Mouse (Mus musculus) heart, embryonic 16.5 days (tissue): ENCODE measurements around the gene Cx3cl1. TPM values are rescaled to one million over a fixed set of nuclear protein-coding genes. Genes with fewer than 3 reads are reported as not detected.
A peak's percentile ranks its signal among the peaks of the same experiment; 100 is the strongest.

Experiments
- ATAC-seq: fragments of 200-750 bp; cut with Nextera tagmentation; replicated peaks from 2 replicates; pipeline ENCODE4 v1.8.0; 2017; ENCODE audit warnings: moderate number of reproducible peaks; ENCODE audit not compliant: insufficient read depth, low FRiP score; ENCODE audit errors: extremely low read depth
- H3K27ac ChIP-seq: fragments of 300-500 bp; sonication (generic); 2 replicates; pipeline ENCODE4 v1.5.1; 2014; ENCODE audit warnings: mild to moderate bottlenecking, low read length, control low read depth, moderate library complexity
- H3K27me3 ChIP-seq: fragments of 300-500 bp; sonication (generic); 2 replicates; pipeline ENCODE4 v1.6.1; 2014; ENCODE audit warnings: low read length, mixed read lengths; ENCODE audit not compliant: control insufficient read depth, insufficient read depth
- H3K36me3 ChIP-seq: fragments of 300-500 bp; sonication (generic); 2 replicates; pipeline ENCODE4 v1.6.1; 2014; ENCODE audit not compliant: control insufficient read depth, insufficient read depth
- H3K4me1 ChIP-seq: fragments of 300-500 bp; sonication (generic); 2 replicates; pipeline ENCODE4 v1.6.1; 2014; ENCODE audit warnings: low read length, mixed read lengths; ENCODE audit not compliant: control insufficient read depth, insufficient read depth
- H3K4me2 ChIP-seq: fragments of 300-500 bp; sonication (generic); 2 replicates; pipeline ENCODE4 v1.6.1; 2014; ENCODE audit warnings: low read depth, mild to moderate bottlenecking, control low read depth, low read length
- H3K4me3 ChIP-seq: fragments of 300-500 bp; sonication (generic); 2 replicates; pipeline ENCODE4 v1.5.1; 2014; ENCODE audit warnings: mild to moderate bottlenecking, control low read depth, low read length
- H3K9ac ChIP-seq: fragments of 300-500 bp; sonication (generic); 2 replicates; pipeline ENCODE4 v1.6.1; 2014; ENCODE audit warnings: low read length, control low read depth
- H3K9me3 ChIP-seq: fragments of 300-500 bp; sonication (generic); replicated peaks from 2 replicates; pipeline ENCODE4 v1.6.1; 2016; ENCODE audit warnings: low read length; ENCODE audit not compliant: control insufficient read depth
- WGBS: fragments of 180-500 bp; shearing (Covaris S2); extraction: QIAGEN DNeasy Blood & Tissue Kit; methylation state at CpG from one replicate; pipeline ENCODE4 v1.1.7; 2014; 5-methylcytosine and 5-hydroxymethylcytosine counted together
- polyA plus RNA-seq: library from polyadenylated mRNA; unstranded; fragments of >200 nt; fragmentation: Nextera tagmentation; extraction: Ambion mirVana; gene quantifications from 2 replicates; pipeline ENCODE4 v1.2.1, GENCODE M21; 2015

The Cx3cl1 gene
- polyA plus RNA-seq, 1 experiment from 2014 or later: 8.2 TPM

GRCm38 (mm10) chr8:94778895-94779533 lies 7.2 kb downstream of the Cx3cl1 start:
- H3K27ac ChIP-seq: peak overlapping the region; percentile 3; the same call in 1 of the 2 replicates

DNA sequence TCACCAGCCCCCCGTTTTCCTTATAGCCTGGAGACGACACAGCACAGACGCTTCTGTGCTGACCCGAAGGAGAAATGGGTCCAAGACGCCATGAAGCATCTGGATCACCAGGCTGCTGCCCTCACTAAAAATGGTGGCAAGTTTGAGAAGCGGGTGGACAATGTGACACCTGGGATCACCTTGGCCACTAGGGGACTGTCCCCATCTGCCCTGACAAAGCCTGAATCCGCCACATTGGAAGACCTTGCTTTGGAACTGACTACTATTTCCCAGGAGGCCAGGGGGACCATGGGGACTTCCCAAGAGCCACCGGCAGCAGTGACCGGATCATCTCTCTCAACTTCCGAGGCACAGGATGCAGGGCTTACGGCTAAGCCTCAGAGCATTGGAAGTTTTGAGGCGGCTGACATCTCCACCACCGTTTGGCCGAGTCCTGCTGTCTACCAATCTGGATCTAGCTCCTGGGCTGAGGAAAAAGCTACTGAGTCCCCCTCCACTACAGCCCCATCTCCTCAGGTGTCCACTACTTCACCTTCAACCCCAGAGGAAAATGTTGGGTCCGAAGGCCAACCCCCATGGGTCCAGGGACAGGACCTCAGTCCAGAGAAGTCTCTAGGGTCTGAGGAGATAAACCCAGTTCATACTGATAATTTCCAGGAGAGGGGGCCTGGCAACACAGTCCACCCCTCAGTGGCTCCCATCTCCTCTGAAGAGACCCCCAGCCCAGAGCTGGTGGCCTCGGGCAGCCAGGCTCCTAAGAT lies 7.9 kb downstream of the Cx3cl1 start:
- Histone ChIP-seq H3K4me3 (no peak overlapping the region), H3K4me1 (peaks cover 27% of the 10 kb centered on the region), H3K9ac (no peak overlapping the region), H3K4me2 (no peak overlapping the region), H3K27ac (no peak overlapping the region), H3K36me3 (no peaks in the 10 kb centered on the region), H3K27me3 (no peaks in the 10 kb centered on the region), H3K9me3 (no peaks in the 10 kb centered on the region)
- 93% methylated on average over 16 of the region's 16 CpGs for WGBS
- no peak for ATAC-seq

More at GRCm38 (mm10) chr8:94778895-94779533, 7.2 kb downstream of the Cx3cl1 start:
- ATAC-seq: no peak
- Histone ChIP-seq H3K4me2 (no peak overlapping the region), H3K36me3 (no peaks in the 10 kb centered on the region), H3K4me1 (peaks cover 21% of the 10 kb centered on the region), H3K4me3 (no peak overlapping the region), H3K27me3 (no peaks in the 10 kb centered on the region), H3K9ac (no peak overlapping the region), H3K9me3 (no peaks in the 10 kb centered on the region)
- WGBS: 60% methylated on average over 10 of the region's 10 CpGs

- H3K27me3 ChIP-seq: no peaks in the 10 kb centered on the region
- no peaks in the 10 kb centered on the region for H3K9me3 ChIP-seq
- no peaks in the 10 kb centered on the region for H3K36me3 ChIP-seq
- H3K4me1 ChIP-seq: peaks cover 27% of the 10 kb centered on the region
- 71% methylated on average over 21 of the region's 21 CpGs for WGBS
- H3K9ac ChIP-seq: no peak overlapping the region
- no peak overlapping the region for H3K4me3 ChIP-seq
- no peak overlapping the region for H3K4me2 ChIP-seq
- H3K27ac ChIP-seq: no peak overlapping the region
- no peak for ATAC-seq
Measured at GRCm38 (mm10) chr8:94780491-94781154, 8.8 kb downstream of the Cx3cl1 start.

- Histone ChIP-seq H3K4me2 (0 out of 2 replicates have a peak overlapping the region, but pooled peaks have one; percentile 21), H3K4me1 (peaks cover 27% of the 10 kb centered on the region)
Measured at GRCm38 (mm10) chr8:94781155-94781837, 9.5 kb downstream of the Cx3cl1 start.

DNA sequence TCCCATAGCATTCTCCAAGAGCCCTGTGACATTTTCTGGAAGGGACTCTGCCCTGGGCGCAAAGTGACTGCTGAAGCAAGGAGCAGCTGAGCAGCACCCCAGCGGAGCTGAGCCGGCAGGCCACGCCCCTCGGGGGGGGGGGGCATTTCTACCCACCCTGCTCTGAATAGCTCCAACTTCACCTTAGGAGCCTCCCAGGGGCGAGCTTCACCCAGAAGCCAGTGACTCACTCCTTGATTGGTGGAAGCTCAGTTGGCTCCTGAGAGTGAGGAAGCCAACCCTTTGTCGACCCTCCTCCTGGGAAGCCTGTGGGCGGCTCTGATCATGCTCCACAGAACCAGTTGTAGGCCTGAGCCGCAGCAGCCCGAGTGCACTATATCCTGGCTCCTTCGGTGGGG lies 10.0 kb downstream of the Cx3cl1 start:
- no peaks in the 10 kb centered on the region for H3K36me3 ChIP-seq
- H3K27me3 ChIP-seq: no peaks in the 10 kb centered on the region
- peaks cover 27% of the 10 kb centered on the region for H3K4me1 ChIP-seq
- 16% methylated on average over 10 of the region's 11 CpGs for WGBS
- H3K9me3 ChIP-seq: no peaks in the 10 kb centered on the region
- H3K27ac ChIP-seq: no peak overlapping the region
- no peak overlapping the region for H3K9ac ChIP-seq
- peak; percentile 45; the same call in 1 of the 2 replicates for ATAC-seq
- no peak overlapping the region for H3K4me3 ChIP-seq
- peak overlapping the region; percentile 21; the same call in 1 of the 2 replicates for H3K4me2 ChIP-seq

More at GRCm38 (mm10) chr8:94781155-94781837, 9.5 kb downstream of the Cx3cl1 start:
- 59% methylated on average over 7 of the region's 7 CpGs for WGBS
- H3K9me3 ChIP-seq: no peaks in the 10 kb centered on the region
- H3K36me3 ChIP-seq: no peaks in the 10 kb centered on the region
- no peak overlapping the region for H3K27ac ChIP-seq
- H3K4me3 ChIP-seq: no peak overlapping the region
- no peaks in the 10 kb centered on the region for H3K27me3 ChIP-seq
- no peak overlapping the region for H3K9ac ChIP-seq
- ATAC-seq: no peak

DNA sequence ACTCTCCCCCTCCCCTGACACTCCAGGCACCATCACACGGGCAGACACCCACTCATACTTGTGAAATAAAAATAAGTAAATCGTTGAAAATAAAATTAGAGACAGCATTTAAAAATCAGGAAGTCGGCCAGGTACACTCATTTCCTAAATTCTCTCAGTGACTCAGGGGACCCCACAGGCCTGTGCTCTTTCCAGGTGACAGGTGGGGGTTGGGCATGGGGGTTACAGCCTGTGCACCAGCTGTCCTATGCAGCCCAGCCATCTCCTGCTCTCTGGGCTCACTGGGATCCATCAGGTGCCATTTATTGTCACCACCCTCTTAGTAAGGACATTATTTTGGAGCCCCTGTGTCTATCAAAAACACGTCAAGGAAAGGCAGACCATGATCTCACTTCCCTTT lies 12.1 kb downstream of the Cx3cl1 start:
- no peak for ATAC-seq
- no peak overlapping the region for H3K9ac ChIP-seq
- no peaks in the 10 kb centered on the region for H3K36me3 ChIP-seq
- H3K27ac ChIP-seq: no peak overlapping the region
- H3K4me3 ChIP-seq: no peak overlapping the region
- H3K27me3 ChIP-seq: no peaks in the 10 kb centered on the region
- H3K9me3 ChIP-seq: no peaks in the 10 kb centered on the region
- H3K4me2 ChIP-seq: no peak overlapping the region
- WGBS: 57% methylated on average over 4 of the region's 4 CpGs
- H3K4me1 ChIP-seq: peaks cover 21% of the 10 kb centered on the region

GRCm38 (mm10) chr8:94785247-94785985 lies 13.6 kb downstream of the Cx3cl1 start:
- Histone ChIP-seq H3K27ac (no peak overlapping the region), H3K4me3 (no peak overlapping the region), H3K27me3 (no peaks in the 10 kb centered on the region), H3K9me3 (no peaks in the 10 kb centered on the region), H3K4me1 (peaks cover 17% of the 10 kb centered on the region), H3K4me2 (no peak overlapping the region), H3K9ac (no peak overlapping the region), H3K36me3 (no peaks in the 10 kb centered on the region)
- 50% methylated on average over 12 of the region's 12 CpGs for WGBS
- ATAC-seq: 0 out of 2 replicates have a peak, but pooled peaks have one; percentile 11

GRCm38 (mm10) chr8:94785995-94786595 lies 14.3 kb downstream of the Cx3cl1 start:
- H3K4me3 ChIP-seq: no peak overlapping the region
- no peak for ATAC-seq
- H3K9me3 ChIP-seq: no peaks in the 10 kb centered on the region
- no peaks in the 10 kb centered on the region for H3K27me3 ChIP-seq
- H3K4me2 ChIP-seq: no peak overlapping the region
- WGBS: 75% methylated on average over 6 of the region's 6 CpGs
- H3K9ac ChIP-seq: no peak overlapping the region
- peaks cover 17% of the 10 kb centered on the region for H3K4me1 ChIP-seq
- no peaks in the 10 kb centered on the region for H3K36me3 ChIP-seq
- H3K27ac ChIP-seq: no peak overlapping the region
